Mouse (Mus musculus) heart, adult 2 months (tissue): Measurements from ENCODE around the gene Tns3.

Experiments
- CTCF ChIP-seq: fragments of 200-600 bp; IDR thresholded peaks from 2 replicates; pipeline ENCODE4 v1.8.1; 2022; ENCODE audit warnings: antibody characterized with exemption, mild to moderate bottlenecking, moderate library complexity
- EP300 ChIP-seq: fragments of 200-500 bp; IDR thresholded peaks from 2 replicates; pipeline ENCODE4 v1.6.1; 2011; ENCODE audit warnings: low read depth, low read length, control low read depth; ENCODE audit not compliant: insufficient read depth
- POLR2A ChIP-seq: fragments of 200-500 bp; IDR thresholded peaks from 2 replicates; pipeline ENCODE4 v1.6.1; 2011; ENCODE audit warnings: mild to moderate bottlenecking, low read depth, low read length, control low read depth; ENCODE audit not compliant: insufficient read depth

DNA sequence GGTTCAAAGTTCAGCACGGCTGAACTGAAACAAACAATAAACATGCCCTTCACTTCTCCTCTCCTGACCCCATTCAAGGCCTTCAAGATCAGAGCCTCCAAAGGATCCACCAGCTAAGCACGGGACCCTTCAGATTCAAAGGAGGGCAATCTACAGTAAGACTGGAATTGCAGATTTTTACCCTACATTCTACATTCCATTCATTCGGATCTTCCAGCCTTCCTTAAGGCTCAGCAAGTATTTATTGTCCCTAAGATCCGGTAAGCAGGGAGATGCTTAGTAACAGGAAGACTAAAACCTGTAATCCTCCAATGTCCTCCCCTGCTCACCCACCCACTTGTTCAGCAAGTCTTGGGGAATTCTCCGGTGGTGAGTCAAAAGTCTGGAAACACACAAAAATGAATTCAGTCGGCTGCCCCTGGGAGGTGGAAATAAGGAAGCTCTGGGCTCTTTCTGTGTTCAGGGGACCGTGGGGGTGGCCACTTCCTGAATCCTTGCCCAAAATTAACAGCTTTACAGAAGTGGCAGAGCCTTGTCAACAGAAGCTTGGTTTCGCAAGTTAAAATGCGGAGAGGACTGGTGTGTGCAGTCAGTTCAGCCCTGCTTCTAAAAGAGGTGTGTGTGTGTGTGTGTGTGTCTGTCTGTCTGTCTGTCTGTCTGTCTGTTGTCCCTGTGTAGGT is 75.0 kb downstream of the Tns3 start:
- TF ChIP-seq POLR2A (no peak), CTCF (no peak), EP300 (no peak)
